Mouse (Mus musculus) 416B (cell line): Measurements from ENCODE around the gene Fam193a.

ENCODE experiments used
- DNase-seq: peaks from one replicate; pipeline ENCODE4 v3.0.0; 2011; ENCODE audit warnings: low read depth

Gene Fam193a

DNA sequence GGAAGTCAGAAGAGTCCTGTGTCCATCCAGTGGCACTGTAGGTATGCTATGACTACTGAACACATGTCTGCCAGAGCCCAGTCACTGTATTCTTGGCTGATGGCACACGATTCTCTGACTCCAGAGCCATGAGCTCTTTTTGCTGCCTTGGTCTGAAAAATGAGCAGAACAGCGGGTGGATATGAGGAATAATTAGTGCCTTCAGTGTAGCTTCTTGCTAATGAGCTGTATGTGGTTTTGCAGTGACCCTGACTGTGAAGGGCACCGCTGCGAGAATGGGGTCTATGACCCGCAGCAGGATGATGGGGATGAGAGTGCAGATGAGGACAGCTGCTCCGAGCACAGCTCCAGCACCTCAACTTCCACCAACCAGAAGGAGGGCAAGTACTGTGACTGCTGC is 92.1 kb downstream of the Fam193a start:
- no peak for DNase-seq

DNA sequence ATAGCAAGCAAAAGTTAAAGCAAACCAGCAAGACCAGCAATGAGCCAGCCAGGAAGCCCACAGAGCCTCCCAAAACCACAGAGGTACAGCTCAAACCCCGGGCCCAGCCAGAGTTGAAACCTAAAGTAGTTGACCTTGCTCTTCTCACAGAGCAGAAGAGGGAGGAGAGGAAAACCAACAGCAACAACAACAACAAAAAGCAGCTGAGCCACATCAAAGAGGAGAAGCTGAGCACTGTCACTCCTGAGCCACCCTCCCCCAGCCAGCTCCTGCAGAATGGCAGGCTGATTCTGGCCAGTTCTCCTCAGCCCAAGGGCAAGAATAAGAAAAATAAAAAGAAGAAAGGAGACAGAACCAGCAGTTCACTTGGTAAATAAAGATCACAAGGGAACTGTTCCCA is 96.3 kb downstream of the Fam193a start:
- DNase-seq = peak; percentile 45

- DNase-seq = no peak
Observed at GRCm38 (mm10) chr5:34466648-34467047, 96.9 kb downstream of the Fam193a start.

- no peak for DNase-seq
Observed at GRCm38 (mm10) chr5:34468039-34468775, 98.5 kb downstream of the Fam193a start.

DNA sequence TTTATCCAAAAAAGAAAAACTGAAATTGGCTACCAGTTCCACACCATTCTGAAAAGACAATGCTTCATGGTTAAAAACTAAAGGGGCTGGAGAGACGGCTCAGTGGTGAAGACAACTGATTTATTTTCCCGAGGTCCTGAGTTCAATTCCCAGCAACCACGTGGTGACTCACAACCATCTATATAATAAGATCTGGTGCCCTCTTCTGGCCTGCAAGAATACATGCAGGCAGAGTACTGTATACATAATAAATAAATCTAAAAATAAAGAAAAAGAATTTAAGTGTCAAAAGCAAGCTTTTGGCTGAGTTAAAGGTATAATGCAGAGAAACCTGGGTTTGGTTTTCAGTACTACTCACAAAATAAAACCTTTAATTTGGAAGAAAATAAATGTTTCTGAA is 111.2 kb downstream of the Fam193a start:
- DNase-seq = peak; percentile 35

DNA sequence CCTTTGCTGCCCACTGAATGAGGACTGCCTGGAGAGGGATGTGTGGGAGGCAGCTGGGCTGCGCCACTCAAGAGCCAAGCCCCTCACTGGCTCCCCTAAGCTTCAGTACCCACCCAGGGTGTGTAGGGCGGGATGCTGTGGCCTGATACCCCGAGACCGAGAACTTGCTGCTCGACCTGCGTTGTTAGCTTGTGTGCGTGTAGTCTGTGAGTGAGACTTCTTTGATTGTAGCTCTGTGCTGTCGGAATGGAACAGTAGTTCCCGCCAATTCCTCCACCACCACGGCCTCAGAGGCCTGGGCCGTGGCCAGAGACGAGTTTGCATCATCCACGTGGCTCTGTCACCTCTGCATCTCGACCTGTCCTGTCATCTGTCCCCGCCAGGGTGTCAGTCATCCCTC is 116.0 kb downstream of the Fam193a start:
- no peak for DNase-seq

DNA sequence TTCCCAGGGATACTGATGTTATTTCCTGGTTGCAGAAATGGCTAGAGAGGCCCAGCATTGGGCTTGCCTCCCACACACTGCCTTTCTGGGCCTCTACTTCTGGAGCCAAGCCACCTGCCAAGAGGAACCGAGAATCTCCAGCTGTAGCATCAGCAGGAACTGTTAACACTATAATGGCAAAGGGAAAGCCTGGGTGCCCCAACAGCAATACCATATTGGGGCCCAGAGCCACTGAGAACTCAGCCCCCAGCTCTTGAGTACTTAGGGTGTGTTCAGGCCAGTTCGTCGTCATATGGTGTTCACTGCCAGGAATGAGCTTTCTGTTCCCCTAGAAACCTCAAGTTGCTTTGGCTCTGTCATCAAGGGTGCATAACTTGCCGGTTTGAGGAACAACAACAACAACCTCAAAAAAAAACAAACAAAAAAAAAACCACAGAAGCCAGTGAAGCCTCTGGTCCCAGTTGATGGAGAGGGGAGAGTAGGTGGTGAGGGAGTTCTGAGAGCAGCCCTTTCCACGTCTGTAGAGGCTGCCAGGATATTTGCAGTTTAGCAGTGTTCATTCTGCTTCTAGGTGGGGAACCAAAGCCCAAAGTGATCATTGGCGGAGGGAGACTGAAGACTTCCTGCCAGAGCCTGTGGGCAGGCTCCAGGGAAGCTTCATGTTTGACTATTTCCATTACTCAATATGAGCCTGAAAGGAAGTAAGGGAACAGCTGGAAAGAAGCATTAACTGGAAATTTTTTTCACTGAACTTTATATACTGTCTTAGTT is 117.8 kb downstream of the Fam193a start:
- no peak for DNase-seq

GRCm38 (mm10) chr5:34488741-34489417 is 119.1 kb downstream of the Fam193a start:
- no peak for DNase-seq

DNA sequence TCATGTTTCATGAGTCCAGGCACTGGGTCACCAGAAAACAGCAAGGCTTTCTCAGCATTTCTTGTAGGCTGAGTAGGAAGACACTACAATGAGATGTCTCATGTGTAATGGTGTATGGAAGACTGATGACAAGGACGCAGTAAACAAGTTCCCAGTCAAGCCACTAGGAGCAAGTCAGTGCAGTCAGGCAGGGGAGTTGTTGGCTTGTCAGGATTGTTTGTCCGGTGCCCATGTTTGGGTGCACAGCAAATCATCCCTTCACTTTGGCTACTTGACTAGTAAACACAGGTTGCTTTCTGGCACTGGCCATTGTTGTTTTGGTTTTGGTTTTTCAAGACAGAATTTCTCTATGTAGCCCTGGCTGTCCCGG is 119.7 kb downstream of the Fam193a start:
- DNase-seq = no peak

DNA sequence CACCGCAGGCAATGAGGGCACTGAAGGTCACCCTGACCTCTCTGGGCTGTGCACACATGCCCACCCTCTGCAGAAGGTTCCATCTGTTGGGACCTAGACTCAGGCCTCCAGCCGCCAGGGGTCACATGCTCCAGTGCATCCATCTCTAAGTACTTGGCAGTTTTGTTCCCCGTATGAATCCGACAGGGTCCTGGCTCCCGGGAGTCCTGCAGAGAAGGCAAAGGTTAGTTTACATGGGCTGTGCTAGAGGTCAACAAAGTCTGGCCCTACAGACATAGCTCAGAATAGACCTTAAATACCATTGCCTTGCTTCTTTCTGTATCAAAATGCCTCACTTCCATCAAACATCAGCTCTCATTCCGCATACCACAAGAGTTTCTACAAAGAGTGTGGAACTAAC is 127.0 kb downstream of the Fam193a start:
- DNase-seq = no peak

DNA sequence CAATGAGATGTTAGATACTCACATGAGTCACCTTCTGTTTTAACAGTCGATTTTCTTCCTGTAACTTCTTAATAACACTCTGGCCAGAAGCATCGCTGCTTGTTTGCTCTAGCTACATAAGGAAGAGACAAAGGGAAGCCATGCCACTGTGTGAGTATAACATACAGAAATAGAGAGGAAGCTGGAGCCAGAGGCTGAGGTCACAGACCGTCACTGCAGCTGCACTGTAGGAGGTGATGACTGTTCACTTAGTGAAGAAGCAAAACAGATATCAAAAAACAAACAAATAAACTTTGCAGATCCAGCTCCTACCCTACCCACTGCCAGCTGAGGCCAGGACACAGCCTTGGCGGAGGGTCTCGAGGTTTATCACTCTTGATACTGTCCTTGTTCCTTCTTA is 131.2 kb downstream of the Fam193a start:
- peak; percentile 36 for DNase-seq

DNA sequence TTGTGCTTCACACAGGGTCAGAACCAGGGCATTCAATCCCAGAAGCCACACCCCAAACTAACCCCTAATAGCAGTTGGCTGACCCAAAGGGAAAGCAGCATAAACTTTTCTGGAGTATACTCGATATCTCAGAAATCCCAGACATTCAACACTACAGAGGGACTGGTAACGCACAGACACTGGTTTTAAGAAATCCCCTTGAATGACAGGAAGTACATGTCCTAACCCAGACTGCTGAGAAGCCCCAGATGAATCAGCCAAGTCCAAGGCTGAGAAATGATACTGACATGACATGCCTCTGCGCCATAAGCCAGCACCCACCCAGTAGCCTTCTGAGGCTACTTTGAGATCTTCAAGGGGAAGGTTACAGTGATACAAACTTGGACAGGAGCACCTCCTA is 131.9 kb downstream of the Fam193a start:
- DNase-seq = no peak

GRCm38 (mm10) chr5:34502411-34502810 is 132.7 kb downstream of the Fam193a start:
- DNase-seq = no peak

- no peak for DNase-seq
Observed at GRCm38 (mm10) chr5:34502821-34503220, 133.1 kb downstream of the Fam193a start.

- DNase-seq = no peak
Observed at GRCm38 (mm10) chr5:34512486-34512885, 142.8 kb downstream of the Fam193a start.

GRCm38 (mm10) chr5:34513466-34514217 is 143.9 kb downstream of the Fam193a start, which contains the start of gene Tnip2:
Gene Tnip2 (minus strand): TSS chr5:34513991.
- DNase-seq = peak; percentile 96

DNA sequence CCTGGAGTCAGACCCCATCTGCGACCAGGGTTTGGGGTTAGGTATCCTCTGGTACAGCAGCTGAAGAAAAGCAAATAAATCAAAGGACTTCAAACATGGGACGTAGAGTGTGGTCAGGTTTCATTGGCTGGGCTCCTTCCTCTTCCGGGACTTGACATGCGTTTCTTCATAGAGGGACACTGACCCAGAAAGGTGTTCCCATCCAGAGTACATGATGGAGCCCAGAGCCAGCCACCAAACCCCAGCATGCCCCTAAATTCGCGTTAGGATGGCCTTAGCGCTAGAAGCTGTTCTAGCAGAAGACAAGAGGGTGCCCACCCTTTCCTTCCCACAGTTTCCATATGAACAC is 144.5 kb downstream of the Fam193a start:
- DNase-seq = no peak

DNA sequence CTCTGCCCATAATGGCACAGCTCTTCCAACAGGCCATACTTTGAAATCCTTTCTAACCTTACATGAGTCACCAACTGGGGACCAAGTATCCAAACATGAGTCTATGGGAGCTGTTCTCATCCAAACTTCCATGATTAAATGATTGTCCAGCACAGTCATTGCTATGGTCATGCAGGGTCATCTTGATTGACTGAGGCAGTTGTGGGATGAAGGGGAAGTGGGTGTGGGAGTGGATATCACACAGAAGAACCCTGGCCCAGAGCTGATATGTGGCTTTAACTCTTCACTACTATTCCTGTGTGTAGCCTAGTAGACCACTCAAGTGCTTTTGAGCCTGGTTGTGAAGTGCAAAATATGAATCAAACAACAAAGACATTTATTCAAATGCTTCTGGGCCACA is 145.4 kb downstream of the Fam193a start:
- no peak for DNase-seq

- DNase-seq = peak; percentile 88
Observed at GRCm38 (mm10) chr5:34517913-34518312, 148.2 kb downstream of the Fam193a start.

DNA sequence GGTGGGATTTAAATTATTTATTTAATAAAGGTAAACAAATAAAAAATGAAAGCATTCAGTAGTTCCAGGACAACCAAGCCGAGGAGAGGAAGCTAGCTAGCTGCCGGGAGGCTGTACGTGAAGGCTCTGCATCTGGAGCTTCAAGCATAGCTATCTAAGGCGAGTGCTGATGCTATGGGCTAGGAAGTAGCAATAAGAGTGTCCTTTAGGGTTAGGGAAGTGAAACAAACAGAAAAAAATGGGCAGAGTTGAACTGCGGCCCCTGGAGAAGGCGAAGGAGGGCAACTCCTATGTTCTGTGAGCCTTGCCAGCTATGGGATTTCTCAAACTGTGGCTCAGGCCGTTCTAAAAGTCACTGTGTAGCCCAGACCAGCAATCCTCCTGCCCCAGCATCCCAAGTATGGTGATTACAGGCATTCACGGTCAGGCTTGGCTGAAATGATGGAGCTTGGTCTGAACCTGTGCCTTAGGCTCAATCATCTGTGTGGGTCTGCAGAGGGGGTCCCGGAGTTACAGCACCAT is 149.7 kb downstream of the Fam193a start:
- DNase-seq = no peak

DNA sequence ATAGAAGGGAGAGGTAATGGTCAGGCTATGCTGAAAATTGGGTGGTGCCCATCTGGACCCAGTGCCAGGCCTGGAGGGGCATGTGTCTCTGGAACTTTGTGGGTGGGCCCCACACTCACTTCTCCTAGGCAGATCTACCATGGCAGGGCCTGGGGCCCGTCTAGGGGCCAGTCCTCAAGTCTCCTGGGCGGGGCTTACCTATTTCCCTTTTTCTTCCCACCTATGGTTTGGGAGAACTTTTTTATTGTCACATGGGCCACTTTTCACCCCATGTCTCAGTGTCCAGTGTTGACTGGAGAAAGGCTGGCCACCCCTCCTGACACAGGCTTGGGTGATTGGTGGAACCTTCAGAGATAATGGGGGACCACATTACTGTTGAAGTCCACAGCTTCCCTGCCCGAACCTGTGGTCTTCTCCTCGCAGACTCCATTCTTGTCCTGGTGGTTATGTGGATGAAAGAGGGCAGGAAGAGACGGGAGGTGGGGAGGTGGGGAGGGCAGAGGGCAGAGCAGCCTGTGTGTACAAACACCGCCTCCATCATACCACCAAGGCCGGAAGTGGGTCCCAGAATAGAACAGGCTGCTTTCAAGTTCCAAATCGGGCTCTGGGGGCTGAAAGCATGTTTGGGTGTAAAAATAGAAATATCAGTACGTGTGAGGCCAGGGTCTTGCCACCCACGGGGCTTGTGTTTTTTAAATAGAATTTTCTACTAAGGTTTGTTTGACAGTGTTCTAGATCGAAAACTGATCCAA is 150.9 kb downstream of the Fam193a start:
- peak; percentile 60 for DNase-seq
